Comparison of ENCODE assay signal across 14 mouse cellular contexts in the genomic region with DNA sequence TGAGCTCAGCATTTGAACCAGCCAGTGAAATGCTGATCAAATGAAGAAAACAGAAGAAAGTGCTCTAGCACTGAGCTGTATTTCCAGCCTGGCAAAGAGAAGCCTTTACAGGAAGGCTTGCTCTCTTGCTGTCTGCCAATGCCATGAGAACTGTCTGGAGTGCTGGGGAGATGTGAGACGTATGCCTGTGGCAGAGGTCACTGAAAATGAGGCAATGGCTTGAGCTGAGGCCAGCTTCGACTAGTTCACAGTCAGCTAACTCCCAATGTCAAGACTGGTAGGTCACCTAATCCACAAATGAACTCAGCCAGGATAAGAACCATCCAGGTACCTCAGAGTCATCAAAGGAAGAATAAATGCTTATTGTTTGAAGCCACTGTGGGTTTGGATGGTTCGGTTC. TPM values are rescaled to one million over a fixed set of nuclear protein-coding genes. Genes with fewer than 3 reads are reported as not detected.
"Had no signal": no experiment of that assay in that cellular context is flagged by ENCODE, and none has a peak within 500 bp of the region (broad histone marks: within the 10 kb centered on the region; RNA-seq: fewer than 3 reads in every experiment).

No protein-coding gene starts in this region.

- H3K4me3 ChIP-seq: left cerebral cortex, adult 2 months; limb, embryonic 10.5 days; midbrain, embryonic 13.5 days; neural tube, embryonic 13.5 days had no signal

- ATAC-seq: lung, postnatal 0 days; midbrain, embryonic 13.5 days had no signal

- H3K9ac ChIP-seq: liver, embryonic 14.5 days; midbrain, embryonic 13.5 days; neural tube, embryonic 13.5 days had no signal

- H3K36me3 ChIP-seq: limb, embryonic 10.5 days; midbrain, embryonic 13.5 days; neural tube, embryonic 13.5 days had no signal

- H3K4me2 ChIP-seq: midbrain, embryonic 13.5 days; neural tube, embryonic 13.5 days had no signal

- H3K9me3 ChIP-seq: limb, embryonic 10.5 days; neural tube, embryonic 13.5 days had no signal

- DNase-seq: kidney, postnatal 25 days; lung, adult 2 months; lung, postnatal 36 days; retina, postnatal 1 day; thymus, postnatal 36 days had no signal

- H3K27me3 ChIP-seq: midbrain, embryonic 13.5 days; neural tube, embryonic 13.5 days had no signal

- H3K27ac ChIP-seq: left cerebral cortex, adult 2 months; limb, embryonic 10.5 days; liver, embryonic 14.5 days; midbrain, embryonic 13.5 days; neural tube, embryonic 13.5 days had no signal

RNA-seq across cellular contexts. Expression of gene Tomt, which starts 21.9 kb away (rescaled TPM):
- total RNA-seq: layer of hippocampus, postnatal 25 days; left cerebral cortex, adult 2 months; megakaryocyte progenitor cell, adult 5-6 weeks; monocyte, adult 5-6 weeks had no signal
- polyA plus RNA-seq: lung, adult 2 months had no signal

RNA-seq across cellular contexts. Expression of gene Folr1, which starts 57.5 kb away (rescaled TPM):
- total RNA-seq: monocyte, adult 5-6 weeks had no signal
- polyA plus RNA-seq: limb, embryonic 10.5 days had no signal
